Mouse (Mus musculus) gastrocnemius, adult 8-10 months (tissue): ENCODE measurements at regions not wholly inside any gene's neighbourhood (a gene's known extent, or its start where the extent isn't known, plus 50 kb on each side); places are given as distances from the start of the nearest gene placed in this dataset.

ENCODE experiments used
- DNase-seq, 2 experiments: peaks; one replicate each; pipeline ENCODE4 v3.0.0; 2022; ENCODE audit warnings: low spot score in 2 of 2

DNA sequence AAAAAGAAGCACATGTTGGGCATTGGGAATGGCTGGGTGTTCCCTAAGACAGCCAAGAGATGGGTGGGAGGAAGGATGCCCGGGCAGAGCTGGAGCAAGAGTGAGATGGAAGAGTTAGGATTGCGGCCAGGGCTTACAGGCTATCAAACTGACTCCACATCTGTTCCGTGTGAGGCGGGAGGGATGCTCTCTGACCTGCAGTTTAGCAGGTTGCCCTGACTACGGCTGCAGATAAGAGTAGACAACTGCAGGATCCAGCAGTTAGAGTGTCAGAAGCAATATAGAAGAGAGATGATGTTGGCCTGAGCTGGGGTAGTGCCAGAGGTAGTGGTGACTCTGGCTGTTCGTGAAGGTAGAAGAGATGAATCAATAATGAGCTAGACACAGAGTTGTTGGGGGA is 61.6 kb upstream of the Syt6 start:
- DNase-seq = no peak

DNA sequence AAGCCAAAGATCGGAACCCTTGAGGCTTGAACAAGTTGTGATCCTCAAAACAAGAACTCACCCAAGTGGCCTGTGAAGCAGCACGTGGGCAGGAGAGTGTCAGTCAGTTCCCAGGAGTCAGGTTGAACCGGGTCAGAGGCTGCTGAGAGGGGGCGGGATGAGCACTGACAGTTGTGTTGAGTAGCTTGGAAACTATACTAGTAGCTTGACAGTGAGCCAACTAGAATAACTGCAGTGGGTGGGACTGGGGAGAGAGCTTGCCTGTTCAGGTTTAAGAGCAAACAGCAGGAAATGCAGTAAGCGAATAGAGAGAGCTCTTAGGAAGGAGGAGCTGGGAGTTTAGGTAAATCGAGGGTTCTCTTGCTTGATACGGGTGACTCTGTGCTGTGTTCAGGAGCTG is 61.0 kb upstream of the Syt6 start:
- no peak for DNase-seq

DNA sequence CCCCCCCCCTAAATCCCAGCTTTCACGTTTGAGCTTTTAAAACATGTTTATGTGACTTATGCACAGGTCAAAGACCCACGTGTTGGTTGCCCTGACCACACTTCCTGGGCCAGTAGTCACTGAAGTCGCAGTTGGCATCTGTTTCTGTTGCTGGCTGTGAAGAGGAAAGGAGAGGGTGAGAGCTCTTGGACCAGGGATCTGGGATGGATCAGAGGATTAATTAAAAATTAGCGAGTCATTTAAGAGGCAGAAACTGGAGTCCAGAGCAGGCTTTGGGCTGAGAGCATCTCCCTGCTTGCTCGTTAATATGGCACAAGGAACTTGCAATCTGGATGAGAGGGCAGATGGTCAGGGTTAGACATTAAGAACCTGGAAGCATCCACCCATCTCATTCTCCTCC is 59.1 kb upstream of the Syt6 start:
- no peak for DNase-seq

DNA sequence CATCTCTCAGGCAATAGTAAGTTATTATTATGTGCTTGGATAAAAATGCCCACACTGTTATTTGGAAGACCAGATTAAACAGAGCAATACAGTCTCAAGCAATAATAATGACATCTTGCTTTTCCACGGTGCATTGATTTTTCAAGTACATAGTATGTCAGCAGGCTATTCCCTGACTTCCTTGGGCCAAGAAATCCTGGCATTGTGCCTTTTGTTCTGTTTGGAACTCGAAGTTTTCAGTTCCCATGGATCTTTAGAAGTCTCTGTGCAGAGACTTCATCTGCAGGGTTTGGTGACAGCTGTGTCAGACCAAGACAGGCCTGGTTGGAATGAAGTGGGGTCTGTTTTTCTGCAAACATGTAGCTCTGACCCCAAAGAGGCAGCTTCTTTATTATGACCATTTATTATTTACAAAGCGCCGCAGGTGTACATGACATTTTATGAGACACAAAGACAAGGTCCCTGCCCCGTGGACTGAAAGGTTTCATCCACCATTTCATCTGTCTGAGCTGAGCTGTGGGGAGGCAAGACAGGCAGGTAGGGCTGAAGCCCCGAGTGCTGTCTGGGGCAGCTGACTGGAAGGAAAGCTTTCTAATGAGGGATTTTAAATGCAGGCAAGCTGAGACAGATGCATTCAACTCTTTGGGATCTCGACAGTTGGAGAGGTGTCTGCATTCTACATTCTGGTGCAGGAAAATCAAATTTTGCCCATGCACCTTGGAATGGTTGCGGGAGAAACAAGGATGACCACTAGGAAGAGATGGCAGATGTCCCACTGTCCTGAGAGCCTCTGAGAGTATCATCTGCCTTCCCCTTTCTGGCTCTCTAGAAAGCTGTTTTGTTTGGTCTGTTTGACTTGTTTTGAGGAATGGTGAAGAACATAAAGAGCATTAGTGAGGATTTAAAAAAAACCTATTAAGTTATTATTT is 57.4 kb upstream of the Syt6 start:
- DNase-seq = no peak

DNA sequence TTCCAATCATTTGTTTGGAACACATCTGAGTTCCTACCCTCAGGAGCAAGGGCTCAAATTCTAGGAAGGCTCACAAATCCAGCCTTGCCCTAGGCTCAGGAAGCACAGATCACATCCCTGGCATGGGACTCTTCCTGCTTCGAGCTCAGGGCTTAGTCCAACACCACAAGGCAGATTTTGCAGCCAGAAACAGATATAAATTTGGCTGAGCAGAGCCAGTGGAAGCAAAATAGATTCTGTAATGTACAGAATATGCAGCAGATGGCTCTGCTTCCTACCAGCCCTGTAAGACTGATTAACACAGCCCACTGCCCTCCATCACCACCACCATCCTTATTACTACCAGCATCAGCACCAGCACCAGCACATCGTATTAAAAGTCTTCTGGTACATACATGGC is 56.4 kb upstream of the Syt6 start:
- DNase-seq = no peak
